Mouse (Mus musculus) embryo, embryonic 11 days (tissue): ENCODE data around the gene 2310039H08Rik.
"Not testable (repeated sequence)": the region's sequence is repeated elsewhere in the genome, so short reads cannot be mapped to it uniquely, and the experiment has no call there.

Experiments
- DNase-seq: peaks from one replicate; pipeline ENCODE4 v3.0.0-alpha.2; 2015

The 2310039H08Rik gene

DNA sequence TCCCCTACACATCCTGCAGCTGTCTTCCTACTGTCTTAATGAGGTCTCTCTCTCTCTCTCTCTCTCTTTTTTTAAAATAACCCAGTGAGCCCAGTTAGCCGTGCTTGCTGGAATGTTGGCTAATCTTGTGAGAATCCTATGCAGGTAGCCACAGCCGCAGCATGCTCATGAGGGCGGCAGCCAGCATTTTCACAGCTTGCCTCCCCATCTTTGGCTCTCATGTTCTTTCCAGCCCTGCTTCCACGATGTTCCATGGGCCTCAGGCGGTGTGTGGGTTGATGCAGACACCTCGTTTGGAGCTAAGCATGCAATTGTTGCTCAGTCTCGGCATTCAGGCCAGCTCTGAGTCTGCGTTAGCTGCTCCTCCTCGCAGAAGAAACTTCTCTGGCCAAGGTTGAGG is 7.5 kb upstream of the 2310039H08Rik start:
- DNase-seq = not testable (repeated sequence)

DNA sequence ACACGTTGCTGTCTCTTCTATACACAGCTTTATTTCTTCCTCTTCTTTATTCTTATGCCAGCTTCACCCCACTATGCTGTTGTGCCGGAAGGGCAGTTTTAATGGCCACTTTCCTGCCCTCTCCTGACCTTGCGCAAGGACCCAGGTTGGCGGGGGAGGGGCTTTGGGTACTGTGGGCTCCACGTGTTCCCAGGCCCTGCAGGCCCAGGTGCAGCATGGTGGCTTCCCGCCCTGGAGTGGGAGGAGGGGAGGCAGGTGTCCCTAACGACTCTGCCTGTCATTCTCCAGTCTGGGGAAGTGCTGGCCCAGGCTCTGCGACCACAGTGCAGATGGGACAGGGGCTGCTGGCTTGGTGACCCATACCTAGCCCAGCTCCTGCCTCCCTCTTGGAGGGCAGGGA is 4.6 kb upstream of the 2310039H08Rik start:
- peak; percentile 11 for DNase-seq

DNA sequence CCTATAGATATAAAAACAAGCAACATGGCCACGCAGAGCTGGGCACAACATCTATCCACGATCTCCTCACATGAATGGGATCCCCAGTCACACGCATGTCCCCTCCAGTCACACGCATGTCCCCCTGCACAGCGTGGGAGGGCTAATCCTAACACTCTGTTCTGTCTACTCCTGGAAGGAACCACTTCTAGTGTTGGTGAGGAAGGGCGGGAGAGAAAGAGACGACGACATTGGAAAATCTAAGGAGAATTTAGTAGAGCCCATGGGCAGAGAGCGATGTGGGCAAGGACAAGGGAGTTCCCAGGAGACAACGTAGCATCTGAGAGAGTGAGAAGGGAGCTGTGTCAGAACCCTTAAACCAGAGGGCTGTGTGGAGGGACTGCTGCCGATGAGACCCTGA is 1.9 kb upstream of the 2310039H08Rik start:
- no peak for DNase-seq

DNA sequence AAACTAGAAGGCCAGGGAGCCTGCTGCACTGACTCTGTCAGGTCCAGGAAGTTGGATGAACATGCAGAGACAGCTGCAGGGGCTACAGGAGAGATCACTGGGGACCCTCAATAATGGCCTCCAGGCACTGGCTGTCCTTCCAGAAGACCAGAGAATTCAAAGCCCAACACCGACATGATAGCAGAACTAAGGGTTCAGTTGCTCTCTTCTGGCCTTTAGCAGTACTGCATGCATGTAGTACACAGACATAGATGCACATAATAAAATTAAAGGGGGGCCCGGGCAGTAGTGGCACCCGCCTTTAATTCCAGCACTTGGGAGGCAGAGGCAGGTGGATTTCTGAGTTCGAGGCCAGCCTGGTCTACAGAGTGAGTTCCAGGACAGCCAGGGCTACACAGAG is 1.4 kb upstream of the 2310039H08Rik start:
- peak; percentile 22 for DNase-seq

DNA sequence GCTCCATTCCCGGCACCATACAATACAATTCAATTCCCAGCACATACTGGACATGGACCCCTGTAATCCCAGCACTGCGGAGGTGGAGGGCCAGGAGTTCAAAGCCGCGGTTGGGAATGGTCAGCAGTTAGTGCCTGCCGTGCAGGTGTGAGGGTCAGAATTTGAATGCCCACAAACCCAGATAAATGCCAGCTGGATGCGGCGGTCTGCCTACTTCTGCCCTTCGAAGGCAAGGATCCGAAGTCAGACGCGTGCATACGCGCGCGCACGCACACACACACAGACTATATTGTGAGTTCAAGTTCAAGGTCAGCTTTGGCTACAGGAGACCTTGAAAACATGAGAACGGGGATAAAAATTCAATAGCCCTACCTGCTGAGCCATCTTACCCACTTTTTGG is 819 bp upstream of the 2310039H08Rik start:
- DNase-seq = no peak

DNA sequence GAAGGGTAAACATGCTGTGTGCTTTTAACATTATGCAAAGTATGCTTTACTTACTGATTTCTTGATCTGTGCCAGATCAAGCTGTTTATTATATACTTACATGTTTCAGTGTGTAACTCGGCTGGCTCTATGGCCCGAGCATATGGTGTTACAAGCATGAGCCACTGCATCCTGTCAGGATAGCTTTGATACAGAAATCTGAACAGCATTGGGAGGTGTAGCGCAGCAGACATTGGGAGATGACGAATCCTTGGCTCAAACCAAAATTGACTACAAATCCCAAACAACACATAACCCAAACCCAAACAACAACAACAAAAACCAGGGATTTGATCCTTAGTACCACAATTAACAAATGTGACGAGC is 414 bp upstream of the 2310039H08Rik start:
- DNase-seq = no peak

DNA sequence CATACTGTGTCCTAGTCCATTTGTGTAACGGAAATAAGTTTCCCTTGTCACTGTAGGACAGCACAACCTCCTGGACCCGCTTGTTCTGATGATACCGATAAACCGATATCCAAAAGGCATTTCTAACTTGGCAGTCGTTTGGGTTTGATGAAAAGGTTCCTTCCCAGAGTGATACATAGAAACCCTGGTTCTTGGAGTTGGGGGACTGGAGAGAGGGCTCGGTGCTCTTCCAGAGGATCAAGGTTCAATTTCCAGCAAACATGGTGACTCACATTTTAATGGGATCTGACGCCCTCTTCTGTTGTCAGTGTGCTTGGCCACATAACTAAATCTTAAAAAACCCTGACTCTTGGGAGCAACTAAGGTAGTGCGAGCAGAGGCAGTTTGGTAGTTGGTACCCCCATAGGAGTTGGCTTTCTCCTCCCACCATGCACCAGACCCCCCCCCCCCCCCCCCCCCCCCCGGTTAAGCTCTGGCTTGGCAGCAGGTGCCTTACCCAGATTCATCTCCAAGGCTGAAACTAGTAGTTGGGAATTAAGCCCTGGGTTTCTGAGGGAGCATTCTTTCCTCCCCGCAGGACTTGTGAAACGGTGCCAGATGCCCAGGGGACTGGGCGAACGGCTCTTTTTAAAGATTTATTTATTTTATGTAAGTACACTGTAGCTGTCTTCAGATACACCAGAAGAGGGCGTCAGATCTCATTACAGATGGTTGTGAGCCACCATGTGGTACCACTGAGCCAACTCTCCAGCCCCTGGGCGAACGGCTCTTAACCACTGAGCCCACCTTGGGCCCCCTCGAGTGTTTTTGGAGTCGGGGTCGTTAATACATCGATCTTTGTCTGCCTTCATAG is 1.1 kb downstream of the 2310039H08Rik start:
- DNase-seq = peak; percentile 50

DNA sequence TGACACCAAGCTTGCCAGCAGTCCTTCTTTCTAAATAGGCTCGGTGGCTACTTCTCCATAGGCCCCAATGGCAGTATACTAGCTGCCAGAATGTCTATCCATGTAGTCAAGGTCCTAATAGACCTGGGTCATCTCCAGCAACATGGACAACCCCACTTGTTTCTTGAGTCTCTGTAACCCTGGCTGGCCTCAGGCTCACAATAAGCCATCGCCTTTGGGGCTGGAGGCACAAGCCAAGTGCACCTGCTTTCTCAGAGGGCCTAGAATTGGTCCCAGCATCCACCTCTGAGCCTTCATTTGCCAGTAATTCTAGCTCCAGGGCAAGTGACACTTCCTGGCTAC is 1.7 kb downstream of the 2310039H08Rik start:
- DNase-seq = no peak

DNA sequence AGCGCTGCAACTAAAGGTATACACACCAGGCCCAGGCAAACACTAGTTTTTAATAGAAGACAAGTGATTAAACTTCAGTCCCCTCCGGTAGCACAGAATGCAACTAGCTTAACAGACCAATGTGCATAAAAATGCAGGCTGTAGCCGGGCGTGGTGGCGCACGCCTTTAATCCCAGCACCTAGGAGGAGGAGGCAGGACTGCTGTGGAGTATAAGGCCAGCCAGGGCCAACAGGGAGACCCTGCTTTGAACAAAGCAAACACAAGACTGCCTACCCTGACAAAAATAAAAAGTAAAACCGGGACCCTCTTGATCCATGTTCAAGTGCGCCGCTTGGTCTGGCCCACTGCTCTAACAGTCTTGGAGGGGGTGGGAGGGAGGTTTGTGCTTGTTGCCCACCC is 2.6 kb downstream of the 2310039H08Rik start:
- no peak for DNase-seq

DNA sequence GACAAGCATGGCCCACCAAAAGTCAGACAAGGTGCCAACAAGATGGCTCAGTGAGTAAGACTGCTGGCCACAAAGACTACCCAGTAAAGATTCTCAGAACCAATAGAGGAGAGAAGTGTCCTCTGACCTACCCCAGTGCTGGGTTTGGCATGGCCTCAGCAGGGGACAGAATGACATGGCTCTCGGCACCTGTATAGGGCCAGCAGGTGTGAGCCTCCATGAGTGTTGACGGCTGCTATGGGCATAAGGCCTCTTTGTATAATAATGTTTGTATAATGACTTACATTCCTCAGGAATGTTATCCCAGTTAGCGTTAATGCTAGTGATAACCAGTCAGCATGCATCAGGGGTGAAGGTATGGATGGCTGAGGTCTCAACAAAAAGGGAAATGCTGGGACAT is 3.7 kb downstream of the 2310039H08Rik start:
- DNase-seq = no peak

DNA sequence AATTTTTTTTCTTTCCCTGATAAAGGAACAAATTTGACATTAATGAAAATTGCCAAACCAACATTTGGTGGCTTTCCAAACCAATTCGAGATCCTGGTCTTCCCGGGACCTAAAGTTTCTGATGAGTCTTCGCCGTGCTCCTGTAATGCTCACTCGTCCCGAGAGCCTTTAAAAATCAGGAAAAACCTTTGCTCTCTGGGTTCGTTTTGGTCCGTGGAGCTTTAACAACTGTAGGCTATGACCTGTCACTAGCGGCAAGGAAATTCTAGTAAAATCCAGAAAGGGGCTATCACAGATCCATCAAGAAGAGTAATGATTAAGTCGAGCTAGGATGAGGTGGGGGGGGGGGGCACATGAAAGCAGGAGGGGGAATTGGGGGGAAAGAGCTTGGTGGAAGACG is 9.4 kb downstream of the 2310039H08Rik start:
- DNase-seq = no peak

DNA sequence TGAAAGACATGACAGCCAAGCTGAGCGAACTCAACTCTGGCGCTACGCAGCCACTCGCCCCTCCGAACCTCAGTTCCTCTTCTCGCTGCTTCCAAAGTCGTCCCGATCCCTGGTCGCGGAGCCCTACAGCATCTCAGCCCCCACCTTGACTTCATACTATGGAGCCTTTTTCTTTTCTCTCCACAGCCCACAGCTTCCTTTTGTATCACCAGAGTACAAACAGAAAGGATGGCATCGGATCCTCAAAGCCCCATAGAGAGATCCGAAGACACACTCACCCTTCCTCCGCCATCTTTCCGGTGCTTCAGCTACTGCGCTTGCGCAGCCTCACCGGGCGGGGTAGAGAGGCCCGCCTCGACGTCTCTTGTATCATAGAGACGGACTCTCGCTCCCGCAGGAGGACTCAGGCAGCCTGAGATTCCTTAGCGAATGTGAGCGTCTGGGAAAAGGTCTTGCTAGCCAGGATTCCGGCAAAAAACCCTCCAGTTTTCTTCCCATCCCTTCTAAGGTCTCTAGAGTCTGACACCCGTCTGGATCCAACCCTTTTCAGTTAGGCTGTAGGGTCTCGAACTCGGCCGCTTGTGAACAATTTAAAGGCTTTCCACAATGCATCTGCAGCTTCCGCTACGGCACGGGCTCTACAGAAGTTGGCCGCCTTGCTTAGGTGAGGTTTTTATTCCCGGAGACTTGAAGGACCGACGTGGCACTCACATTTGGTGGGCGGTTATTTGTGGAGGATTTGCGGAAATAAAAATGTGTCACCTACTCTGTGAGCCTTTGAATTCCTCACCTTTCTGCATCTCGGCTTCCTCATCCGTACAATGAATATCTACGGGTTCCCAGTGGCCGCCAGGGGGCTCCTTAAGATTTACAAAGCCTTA is 10.1 kb downstream of the 2310039H08Rik start, which contains the start of gene Rpl7l1:
Rpl7l1 (minus strand) TSS at position 332 of the 881 bp plus-strand sequence.
- peak; percentile 95 for DNase-seq

DNA sequence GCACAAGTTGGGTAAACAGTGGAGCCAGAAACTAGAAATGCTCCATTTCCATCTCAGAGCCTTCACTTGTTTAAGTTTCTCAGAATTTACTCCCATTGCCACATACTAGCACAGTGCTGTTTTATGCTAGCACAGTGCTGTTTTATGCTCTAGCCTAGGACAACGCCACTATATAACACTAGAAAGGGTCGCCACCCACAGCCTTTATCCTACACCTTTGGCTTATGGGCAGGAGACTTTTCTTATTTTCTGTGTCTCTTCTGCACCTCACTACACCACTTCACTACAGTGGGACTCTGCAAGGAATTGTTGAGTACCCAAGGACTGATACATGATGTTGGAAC is 10.8 kb downstream of the 2310039H08Rik start:
- DNase-seq = no peak

DNA sequence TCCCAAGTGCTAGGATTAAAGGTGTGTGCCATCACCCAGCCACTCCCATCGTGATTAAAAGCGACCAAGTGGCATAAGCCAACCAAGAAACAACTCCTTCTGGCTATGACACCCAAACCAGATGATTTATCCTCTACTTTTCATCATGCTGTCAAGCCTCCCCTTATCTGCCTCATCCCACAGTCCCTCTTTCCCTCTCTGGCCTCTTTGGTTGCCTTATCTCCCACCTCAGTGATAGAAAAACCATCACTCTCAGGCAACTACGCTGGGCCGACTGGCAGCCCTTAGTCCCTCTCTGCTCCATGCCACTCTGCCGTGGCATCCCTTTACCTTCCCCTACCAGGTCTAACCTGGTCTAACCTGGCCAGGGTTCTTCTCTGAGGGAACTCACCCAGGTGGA is 14.5 kb downstream of the 2310039H08Rik start:
- DNase-seq = no peak

DNA sequence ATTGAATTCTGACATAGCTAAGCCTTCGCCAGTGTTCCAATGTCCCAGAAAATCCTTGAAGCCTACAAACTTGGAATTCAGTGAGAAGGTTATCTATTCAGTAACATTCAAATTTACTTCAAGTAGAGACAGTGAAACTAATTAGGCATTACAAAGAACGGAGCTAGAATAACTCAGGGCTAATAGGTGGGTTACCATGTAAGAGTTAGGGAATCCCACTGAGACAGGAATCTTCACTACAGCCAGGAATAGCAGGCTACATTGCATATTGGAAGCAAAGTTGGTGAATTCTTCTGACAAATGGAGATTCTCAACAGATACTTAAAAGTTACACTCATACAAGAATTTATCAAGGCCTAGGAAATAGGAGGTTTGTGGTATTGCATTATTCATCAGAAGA is 15.5 kb downstream of the 2310039H08Rik start:
- DNase-seq = not testable (repeated sequence)

DNA sequence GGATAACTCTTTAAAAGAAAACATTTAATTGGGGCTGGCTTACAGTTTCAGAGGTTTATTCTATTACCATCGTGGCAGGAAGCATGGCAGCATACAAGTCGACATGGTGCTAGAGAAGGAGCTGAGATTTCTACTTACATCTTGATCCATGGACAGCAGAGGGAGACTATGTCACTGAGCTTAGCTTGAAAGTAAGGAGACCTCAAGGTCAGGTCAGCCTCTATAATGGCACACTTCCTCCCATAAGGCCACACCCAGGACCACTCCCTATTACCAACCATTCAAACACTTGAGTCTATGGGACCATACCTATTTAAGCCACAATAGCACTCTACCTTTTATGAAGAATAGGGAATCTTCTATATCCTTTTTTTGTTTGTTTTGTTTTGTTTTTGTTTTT is 20.5 kb downstream of the 2310039H08Rik start:
- DNase-seq = no peak

DNA sequence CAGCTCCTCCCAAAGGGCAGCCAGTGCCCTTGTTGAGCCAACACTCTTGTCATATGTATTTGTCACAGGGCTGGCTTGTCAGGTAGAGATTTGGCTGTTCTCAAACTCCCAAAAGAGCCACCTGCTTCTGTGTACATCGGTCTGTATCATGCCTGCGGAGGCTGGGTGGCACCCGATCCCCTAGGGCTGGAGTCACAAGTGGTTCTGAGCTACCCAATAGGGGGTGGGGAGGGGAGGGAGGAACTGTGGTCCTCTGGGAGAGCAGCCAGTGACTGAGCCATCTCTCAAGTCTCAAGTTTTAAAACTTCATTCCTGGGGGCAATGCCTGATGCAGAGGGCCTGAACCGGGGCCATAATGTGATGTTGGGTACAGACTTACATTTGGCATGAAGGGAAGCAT is 24.3 kb downstream of the 2310039H08Rik start:
- DNase-seq = no peak

DNA sequence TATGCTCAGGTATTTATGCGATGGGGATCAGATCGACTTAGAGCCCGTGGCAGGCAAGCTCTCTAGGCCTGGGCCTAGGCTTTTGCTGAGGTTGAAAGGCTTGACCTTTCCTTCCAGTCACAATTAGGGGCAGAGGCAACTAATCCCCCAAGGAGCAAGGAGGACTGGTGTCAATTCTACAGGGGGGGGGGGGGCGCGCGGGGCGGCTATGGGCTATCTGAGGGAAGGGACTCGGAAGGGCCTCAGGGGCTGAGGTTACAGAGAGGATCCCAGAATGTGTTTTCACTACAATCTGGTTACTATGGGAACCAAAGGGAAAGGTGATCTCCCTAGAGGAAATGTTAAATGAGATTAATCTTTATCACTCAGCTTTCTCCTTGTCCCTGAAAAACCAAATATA is 25.0 kb downstream of the 2310039H08Rik start:
- peak; percentile 19 for DNase-seq

DNA sequence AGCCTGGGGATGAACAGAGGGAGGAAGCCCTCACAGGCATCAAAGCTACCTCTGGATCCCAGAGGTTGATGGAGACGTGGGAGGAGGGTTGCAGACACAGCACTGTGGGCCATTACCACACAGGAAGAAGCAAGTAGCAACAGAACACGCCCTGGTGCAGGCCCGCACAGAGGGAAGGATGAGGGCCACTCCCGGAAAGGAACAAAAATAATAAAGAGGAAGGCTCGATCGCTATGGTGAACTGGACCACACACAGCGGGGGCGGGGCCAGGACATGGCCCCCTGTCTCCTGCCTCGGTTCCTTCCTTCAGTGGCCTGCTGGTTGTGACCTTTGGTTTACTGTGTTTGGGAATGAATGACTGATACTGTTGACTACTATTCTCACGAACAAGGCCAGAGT is 27.2 kb downstream of the 2310039H08Rik start:
- DNase-seq = no peak

DNA sequence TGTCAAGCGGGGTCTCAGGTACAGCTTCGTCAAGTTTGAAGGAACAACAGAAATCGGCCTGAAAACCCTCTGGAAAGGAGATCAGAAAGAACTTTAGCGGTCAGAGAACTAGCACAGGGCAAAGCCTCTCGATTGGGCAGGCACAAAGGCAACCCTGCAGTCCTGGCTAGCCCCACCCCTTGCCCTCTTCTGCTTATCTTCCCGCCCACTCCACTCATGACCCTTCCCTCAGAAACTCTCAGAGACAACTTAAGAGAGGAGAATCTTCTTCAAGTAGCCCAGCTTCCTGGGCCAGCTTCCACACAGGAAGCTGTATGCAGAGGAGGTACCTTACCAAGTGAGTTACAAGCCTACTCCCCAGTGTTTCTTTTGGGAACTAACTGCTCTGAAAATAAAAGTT is 29.3 kb downstream of the 2310039H08Rik start:
- no peak for DNase-seq

DNA sequence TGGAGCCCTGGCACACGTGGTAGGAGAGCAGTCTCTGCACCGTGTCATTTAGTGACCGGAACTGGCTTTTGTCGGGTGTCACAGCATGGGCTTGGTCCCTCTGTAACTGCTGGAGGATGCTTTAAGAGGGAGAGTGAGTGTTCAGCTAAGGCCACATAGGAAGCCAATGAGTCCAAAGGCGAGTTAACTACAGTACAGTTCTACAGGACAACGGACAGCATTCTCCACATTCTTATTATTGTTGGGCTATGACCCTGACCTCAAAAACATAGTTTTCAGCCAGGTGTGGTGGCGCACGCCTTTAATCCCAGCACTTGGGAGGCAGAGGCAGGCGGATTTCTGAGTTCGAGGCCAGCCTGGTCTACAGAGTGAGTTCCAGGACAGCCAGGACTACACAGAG is 35.9 kb downstream of the 2310039H08Rik start:
- no peak for DNase-seq

DNA sequence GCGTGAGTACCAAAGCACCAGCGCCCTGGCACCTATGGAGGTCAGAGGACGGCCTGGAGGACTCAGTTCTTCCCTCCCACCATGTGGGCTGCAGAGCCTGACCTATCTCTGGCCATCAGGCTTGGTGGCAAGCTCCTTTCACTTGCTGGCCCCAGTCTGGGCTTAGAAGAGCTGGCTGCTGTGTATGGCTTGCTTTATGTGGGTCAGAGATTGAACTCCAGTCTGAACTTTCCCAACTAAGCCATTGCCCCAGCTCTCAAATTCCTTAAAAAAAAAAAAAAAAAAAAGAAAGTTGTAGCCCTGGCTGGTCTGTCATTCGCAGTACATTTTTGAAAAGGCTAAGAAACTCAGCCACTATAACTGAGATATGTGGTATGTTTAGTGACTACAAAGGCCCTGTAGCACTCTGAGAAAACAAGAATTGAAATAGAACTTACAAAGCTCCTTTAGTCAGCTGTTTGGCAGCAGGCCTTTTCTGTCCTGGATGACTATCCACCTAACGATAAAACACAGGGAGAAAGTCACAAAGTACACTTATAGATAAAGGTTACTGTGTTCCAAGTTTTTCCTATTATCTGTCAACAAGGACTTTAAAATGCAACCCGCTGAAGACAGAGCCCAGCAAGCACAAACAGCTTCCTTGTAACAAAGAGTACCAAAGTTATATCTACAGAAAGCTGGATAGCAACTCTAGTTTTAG is 36.8 kb downstream of the 2310039H08Rik start:
- no peak for DNase-seq

DNA sequence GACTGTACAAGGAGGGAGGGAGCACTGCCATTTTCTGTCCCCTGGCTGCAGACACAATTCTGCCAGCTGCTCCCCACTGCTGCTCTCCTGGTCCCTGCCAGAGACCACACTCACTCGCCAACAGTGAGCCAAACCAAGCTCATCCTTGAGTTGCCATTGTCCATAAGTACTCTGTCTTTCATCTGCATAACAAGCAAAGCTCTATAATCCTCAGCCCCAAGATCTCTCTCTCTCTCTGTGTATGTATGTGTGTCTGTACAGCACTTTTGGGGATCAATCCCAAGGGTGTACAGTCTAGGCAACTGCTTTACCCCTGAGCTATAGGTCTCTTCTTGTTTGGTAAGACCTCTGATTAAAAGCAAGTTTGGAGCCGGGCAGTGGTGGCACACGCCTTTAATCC is 38.2 kb downstream of the 2310039H08Rik start:
- DNase-seq = no peak

DNA sequence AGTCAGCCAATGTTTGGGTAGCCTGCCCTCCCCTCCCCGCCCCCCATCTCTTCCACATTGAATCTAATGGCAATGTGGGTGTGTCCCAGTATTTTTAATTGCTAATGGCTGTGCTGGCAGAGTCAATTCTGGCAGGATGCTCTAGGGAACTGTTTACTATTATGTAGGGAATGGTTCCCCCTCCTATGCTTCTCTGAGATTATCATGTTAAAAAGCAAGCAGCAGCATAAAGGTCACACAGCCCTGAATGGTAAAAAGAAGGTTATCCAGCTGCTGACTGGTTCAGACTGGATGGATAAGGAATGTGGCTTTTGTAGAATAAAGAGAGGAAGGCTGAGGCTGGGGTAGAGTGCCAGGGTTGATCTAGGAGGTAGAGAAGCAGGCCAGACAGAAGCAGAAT is 40.0 kb downstream of the 2310039H08Rik start:
- DNase-seq = no peak
